Mouse (Mus musculus): ENCODE measurements around the gene Gm11232. TPM values are rescaled to one million over a fixed set of nuclear protein-coding genes. Genes with fewer than 3 reads are reported as not detected.

Gene Gm11232
- total and polyA plus RNA-seq, 3 experiments = not detected

DNA sequence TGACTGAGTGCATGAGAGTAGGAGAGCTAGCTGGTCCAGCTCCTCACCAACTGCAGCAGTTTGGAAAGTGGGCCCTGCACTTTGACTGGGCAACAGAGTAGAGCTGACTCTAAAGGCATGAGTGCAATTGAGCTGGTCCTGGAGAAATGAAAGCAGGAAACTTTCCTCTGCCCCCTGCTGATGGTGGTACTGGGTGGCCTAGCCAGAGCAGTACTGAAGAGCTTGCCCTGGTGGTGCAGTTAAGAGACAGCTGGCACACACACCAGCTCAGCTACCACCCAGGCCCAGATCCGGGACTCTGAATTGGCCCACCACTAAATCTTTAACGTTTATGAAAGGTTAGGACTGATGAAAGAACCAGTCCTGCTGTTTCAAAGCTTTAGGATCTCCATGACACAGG, 31.9 kb downstream of the Gm11232 start:
- no peaks in the 10 kb centered on the region for H3K79me2 ChIP-seq (ENCODE audit: control insufficient read depth, insufficient read depth, low read length, poor library complexity)
- H3K9me3 ChIP-seq (replicated peaks; ENCODE audit: insufficient read depth, low read length) = no peaks in the 10 kb centered on the region
- no peaks in the 10 kb centered on the region for H3K4me1 ChIP-seq (ENCODE audit: control insufficient read depth in 1 of 2, insufficient read depth in 2 of 2, low read length in 2 of 2)
- no peak for DNase-seq (ENCODE audit: low read depth, low spot score)
- H3K9ac ChIP-seq (ENCODE audit: control insufficient read depth, low read depth, low read length, poor library complexity, severe bottlenecking) = no peak overlapping the region
- no peak overlapping the region for H3K27ac ChIP-seq (ENCODE audit: control insufficient read depth, low read depth, low read length)
- no peak overlapping the region for H3K4me3 ChIP-seq (ENCODE audit: control insufficient read depth in 1 of 2, insufficient read depth in 1 of 2, low read depth in 2 of 2, low read length in 2 of 2)
- H3K27me3 ChIP-seq (ENCODE audit: control insufficient read depth in 1 of 2, insufficient read depth in 2 of 2, low read length in 2 of 2) = no peaks in the 10 kb centered on the region
- TF ChIP-seq POLR2AphosphoS5 (IDR thresholded peaks at IDR 0.05; ENCODE audit: borderline replicate concordance, low read depth, low read length) (no peak), ZNF384 (IDR thresholded peaks at IDR 0.05; ENCODE audit: low read depth, low read length) (no peak), NELFE (IDR thresholded peaks at IDR 0.05; ENCODE audit: low read depth, low read length) (no peak), SIN3A (IDR thresholded peaks at IDR 0.05; ENCODE audit: low read length) (no peak), SMC3 (IDR thresholded peaks at IDR 0.05; ENCODE audit: low read depth, low read length) (no peak), GATA1 (IDR thresholded peaks at IDR 0.05; ENCODE audit: low read depth, low read length) (no peak), USF1 (IDR thresholded peaks at IDR 0.05; ENCODE audit: low read depth, low read length) (no peak), HCFC1 (IDR thresholded peaks at IDR 0.05; ENCODE audit: low read depth, low read length) (no peak), E2F4 (IDR thresholded peaks at IDR 0.05; ENCODE audit: borderline replicate concordance, low read depth, low read length) (no peak), ETS1 (IDR thresholded peaks at IDR 0.05; ENCODE audit: low read depth, low read length) (no peak), UBTF (IDR thresholded peaks at IDR 0.05; ENCODE audit: borderline replicate concordance, insufficient read depth, low read depth, low read length) (no peak), POLR2AphosphoS2 (IDR thresholded peaks at IDR 0.05; ENCODE audit: low read length) (no peak), MAZ (IDR thresholded peaks at IDR 0.05; ENCODE audit: low read depth, low read length) (no peak), EP300 (IDR thresholded peaks at IDR 0.05; ENCODE audit: low read depth in 1 of 2, low read length in 2 of 2) (no peak)
- no peaks in the 10 kb centered on the region for H3K36me3 ChIP-seq (ENCODE audit: control insufficient read depth in 1 of 2, insufficient read depth in 2 of 2, low read length in 2 of 2)
